Comparison of ENCODE assay signal across 8 mouse cellular contexts in genomic region chr17:26596856-26597481, GRCm38 (mm10). TPM values are rescaled to one million over a fixed set of nuclear protein-coding genes. Genes with fewer than 3 reads are reported as not detected.
DNase-seq lines count a peak whose midpoint lies in the region; ATAC-seq and TF ChIP-seq lines count a peak whose summit lies in the region.

No protein-coding gene starts in this region.

- 80% methylated on average over 6 of the region's 6 CpGs for WGBS in kidney, adult 2 months
- 47% methylated on average over 6 of the region's 6 CpGs for WGBS in heart, postnatal 0 days
- 62% methylated on average over 6 of the region's 6 CpGs for WGBS in stomach, embryonic 16.5 days

- H3K27me3 ChIP-seq in kidney, adult 2 months (replicated peaks; ENCODE audit: control insufficient read depth, insufficient read depth, low read length), result no peaks in the 10 kb centered on the region
- H3K27me3 ChIP-seq in heart, postnatal 0 days (ENCODE audit: control insufficient read depth, insufficient read depth, low read length), result no peaks in the 10 kb centered on the region
- no peaks in the 10 kb centered on the region for H3K27me3 ChIP-seq in stomach, embryonic 16.5 days (ENCODE audit: control insufficient read depth, insufficient read depth, low read length)

- peak overlapping the region; percentile 49 for H3K4me2 ChIP-seq in heart, postnatal 0 days (ENCODE audit: low read depth, low read length)
- H3K4me2 ChIP-seq in stomach, embryonic 16.5 days (ENCODE audit: low read depth, low read length), result no peak overlapping the region

- H3K9ac ChIP-seq in heart, postnatal 0 days (replicated peaks; ENCODE audit: low read depth, low read length), result peak overlapping the region; percentile 54
- peak overlapping the region; percentile 41; the same call in 1 of the 2 replicates for H3K9ac ChIP-seq in stomach, embryonic 16.5 days (ENCODE audit: low read length)

- H3K4me1 ChIP-seq in kidney, adult 2 months (ENCODE audit: control insufficient read depth, insufficient read depth, low read length), result peaks cover 32% of the 10 kb centered on the region
- peaks cover 53% of the 10 kb centered on the region for H3K4me1 ChIP-seq in heart, postnatal 0 days (ENCODE audit: control insufficient read depth, insufficient read depth)
- H3K4me1 ChIP-seq in stomach, embryonic 16.5 days (ENCODE audit: control insufficient read depth, insufficient read depth, low read length), result peaks cover 38% of the 10 kb centered on the region

- peak; percentile 46 for TF ChIP-seq CTCF in kidney, adult 2 months (conservative IDR thresholded peaks at IDR 0.05; ENCODE audit: insufficient read depth, insufficient read length, low read depth, low read length)
- TF ChIP-seq CTCF in heart, postnatal 0 days (IDR thresholded peaks at IDR 0.05; ENCODE audit: low read depth), result peak; percentile 55

- 0 out of 2 replicates have a peak, but pooled peaks have one; percentile 30 for ATAC-seq in heart, postnatal 0 days (ENCODE audit: insufficient read depth, low read depth)
- ATAC-seq in stomach, embryonic 16.5 days (ENCODE audit: insufficient read depth, low FRiP score), result peak; percentile 20; the same call in 1 of the 2 replicates

- H3K9me3 ChIP-seq in heart, postnatal 0 days (replicated peaks; ENCODE audit: control insufficient read depth, low read length), result no peaks in the 10 kb centered on the region
- no peaks in the 10 kb centered on the region for H3K9me3 ChIP-seq in stomach, embryonic 16.5 days (replicated peaks; ENCODE audit: control insufficient read depth, low read length)

- H3K36me3 ChIP-seq in kidney, adult 2 months (ENCODE audit: control insufficient read depth, insufficient read depth, low read length), result no peaks in the 10 kb centered on the region
- H3K36me3 ChIP-seq in heart, postnatal 0 days (replicated peaks; ENCODE audit: control insufficient read depth, insufficient read depth, low read length), result no peaks in the 10 kb centered on the region
- H3K36me3 ChIP-seq in stomach, embryonic 16.5 days (ENCODE audit: control insufficient read depth, insufficient read depth, low read length), result no peaks in the 10 kb centered on the region

- TF ChIP-seq EP300 in heart, postnatal 0 days (IDR thresholded peaks at IDR 0.05; ENCODE audit: low read depth), result no peak

- no peak overlapping the region for H3K4me3 ChIP-seq in kidney, adult 2 months (ENCODE audit: insufficient read depth, low read depth, low read length)
- H3K4me3 ChIP-seq in heart, postnatal 0 days (ENCODE audit: low read depth, low read length), result no peak overlapping the region
- no peak overlapping the region for H3K4me3 ChIP-seq in stomach, embryonic 16.5 days (replicated peaks; ENCODE audit: low read length)

- TF ChIP-seq POLR2A in kidney, adult 2 months (IDR thresholded peaks at IDR 0.05; ENCODE audit: low read depth, low read length), result no peak

- no peak for DNase-seq in kidney, adult 2 months
- DNase-seq in kidney, postnatal 25 days, result no peak
- peak; percentile 20 for DNase-seq in thymus, postnatal 14 days
- no peak for DNase-seq in thymus, postnatal 36 days
- no peak for DNase-seq in heart, postnatal 0 days (ENCODE audit: low spot score)
- no peak for DNase-seq in cerebellum, adult 11 months
- no peak for DNase-seq in retina, embryonic 14.5 days (ENCODE audit: low spot score)

- H3K27ac ChIP-seq in kidney, adult 2 months (ENCODE audit: insufficient read depth, low read depth, low read length), result peak overlapping the region; percentile 62; the same call in 1 of the 2 replicates
- H3K27ac ChIP-seq in heart, postnatal 0 days (ENCODE audit: low read depth), result peak overlapping the region; percentile 99
- H3K27ac ChIP-seq in stomach, embryonic 16.5 days (ENCODE audit: low read length), result peak overlapping the region; percentile 84

RNA-seq across cellular contexts. Expression of gene Dusp1, which starts 35.0 kb away (rescaled TPM):
- polyA plus RNA-seq in kidney, adult 2 months (2012; rRNA removed), result 52.4 and 66.1 TPM in 2 replicates
- 105 and 114 TPM in 2 replicates for total RNA-seq in heart, postnatal 0 days (2014; rRNA removed; ENCODE audit: low replicate concordance)
- polyA plus RNA-seq in heart, postnatal 0 days (2015; fragmentation: Nextera tagmentation; extraction: Ambion mirVana), result 23.1 and 24.0 TPM in 2 replicates
- polyA plus RNA-seq in stomach, embryonic 16.5 days (2015; fragmentation: Nextera tagmentation; extraction: Ambion mirVana), result 18.3 and 20.4 TPM in 2 replicates

RNA-seq across cellular contexts. Expression of gene Ergic1, which starts 35.7 kb away (rescaled TPM):
- polyA plus RNA-seq in kidney, adult 2 months (2012; rRNA removed), result 131 and 141 TPM in 2 replicates
- 148 and 152 TPM in 2 replicates for total RNA-seq in heart, postnatal 0 days (2014; rRNA removed; ENCODE audit: low replicate concordance)
- polyA plus RNA-seq in heart, postnatal 0 days (2015; fragmentation: Nextera tagmentation; extraction: Ambion mirVana), result 50.8 and 53.3 TPM in 2 replicates
- 111 and 116 TPM in 2 replicates for polyA plus RNA-seq in stomach, embryonic 16.5 days (2015; fragmentation: Nextera tagmentation; extraction: Ambion mirVana)
